Mouse (Mus musculus): ENCODE data around the gene Gm21905. TPM values are rescaled to one million over a fixed set of nuclear protein-coding genes. Genes with fewer than 3 reads are reported as not detected.

Gm21905 gene
- total RNA-seq, 2 experiments from 2014 or later = not detected

- H3K27ac ChIP-seq = no peak overlapping the region
- intact Hi-C loops (cut with DNase I) = loop anchor here (5.0 kb wide), 1 partner anchor 39 kb away; no protein-coding TSS in a partner anchor
- TF ChIP-seq CTCF (IDR thresholded peaks at IDR 0.05) = no peak
These were observed 14.6 kb downstream of the Gm21905 start for GRCm38 (mm10) chr5:67931623-67932022.

GRCm38 (mm10) chr5:67930584-67930983 is 15.6 kb downstream of the Gm21905 start:
- intact Hi-C loops (cut with DNase I) = loop anchor here (5.0 kb wide), 1 partner anchor 38 kb away; no protein-coding TSS in a partner anchor
- H3K4me3 ChIP-seq = no peak overlapping the region
- no peak for DNase-seq (ENCODE audit: extremely low spot score in 1 of 2, low spot score in 2 of 2)
- no peak overlapping the region for H3K27ac ChIP-seq
- no peak for TF ChIP-seq CTCF (IDR thresholded peaks at IDR 0.05)

More at GRCm38 (mm10) chr5:67931623-67932022, 14.6 kb downstream of the Gm21905 start:
- H3K4me3 ChIP-seq = no peak overlapping the region
- DNase-seq (ENCODE audit: extremely low spot score in 1 of 2, low spot score in 2 of 2) = no peak

- no peak for DNase-seq (ENCODE audit: extremely low spot score in 1 of 2, low spot score in 2 of 2)
- intact Hi-C loops (cut with DNase I) = no loop called here
- no peak for TF ChIP-seq CTCF (IDR thresholded peaks at IDR 0.05)
- no peak overlapping the region for H3K4me3 ChIP-seq
- no peak overlapping the region for H3K27ac ChIP-seq
These were observed 41.7 kb downstream of the Gm21905 start for GRCm38 (mm10) chr5:67904555-67904954.

GRCm38 (mm10) chr5:67898921-67899320 is 47.3 kb downstream of the Gm21905 start:
- Histone ChIP-seq H3K27ac (no peak overlapping the region), H3K4me3 (no peak overlapping the region)
- no peak for TF ChIP-seq CTCF (IDR thresholded peaks at IDR 0.05)
- no peak for DNase-seq (ENCODE audit: extremely low spot score in 1 of 2, low spot score in 2 of 2)
- intact Hi-C loops (cut with DNase I) = no loop called here

DNA sequence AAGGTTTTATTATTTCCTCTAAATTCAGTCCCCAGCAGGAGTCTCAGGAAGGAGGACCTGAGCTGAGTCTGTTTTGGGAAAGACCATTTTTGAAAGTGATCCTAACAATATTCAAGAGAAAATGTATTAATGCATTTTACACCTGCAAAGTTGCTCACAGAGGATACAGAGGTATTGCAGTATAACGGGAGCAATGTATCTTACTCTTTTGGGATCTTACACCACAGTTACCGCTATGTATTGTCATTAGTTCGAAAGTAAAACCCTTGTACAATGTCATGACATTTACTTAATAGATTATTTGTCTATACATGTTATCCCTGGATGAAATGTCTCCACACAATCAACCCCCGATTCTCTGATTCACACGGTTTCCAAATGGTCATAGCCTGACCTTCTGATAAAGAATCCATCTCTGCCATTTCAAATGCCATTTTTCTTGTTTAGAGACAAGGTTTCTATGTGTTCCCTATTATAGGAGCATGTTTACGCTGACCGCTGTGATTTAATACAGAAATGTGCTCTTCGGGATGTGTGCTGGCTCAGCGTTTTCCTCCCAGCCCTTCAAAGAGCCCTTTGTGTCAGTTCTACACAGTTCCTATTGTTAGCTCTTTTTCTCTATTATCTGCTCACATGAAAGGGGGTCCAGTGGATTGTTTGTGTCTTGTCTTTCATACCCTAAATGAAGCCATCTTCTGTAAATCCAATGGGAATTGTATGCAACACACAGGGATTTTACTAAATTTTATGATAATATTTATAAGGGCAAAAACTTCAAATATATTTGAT is 61.6 kb downstream of the Gm21905 start:
- intact Hi-C loops (cut with DNase I) = no loop called here
- peak overlapping the region; percentile 19 for H3K27ac ChIP-seq
- H3K4me3 ChIP-seq = no peak overlapping the region
- no peak for TF ChIP-seq CTCF (IDR thresholded peaks at IDR 0.05)
- no peak for DNase-seq (ENCODE audit: extremely low spot score in 1 of 2, low spot score in 2 of 2)

DNA sequence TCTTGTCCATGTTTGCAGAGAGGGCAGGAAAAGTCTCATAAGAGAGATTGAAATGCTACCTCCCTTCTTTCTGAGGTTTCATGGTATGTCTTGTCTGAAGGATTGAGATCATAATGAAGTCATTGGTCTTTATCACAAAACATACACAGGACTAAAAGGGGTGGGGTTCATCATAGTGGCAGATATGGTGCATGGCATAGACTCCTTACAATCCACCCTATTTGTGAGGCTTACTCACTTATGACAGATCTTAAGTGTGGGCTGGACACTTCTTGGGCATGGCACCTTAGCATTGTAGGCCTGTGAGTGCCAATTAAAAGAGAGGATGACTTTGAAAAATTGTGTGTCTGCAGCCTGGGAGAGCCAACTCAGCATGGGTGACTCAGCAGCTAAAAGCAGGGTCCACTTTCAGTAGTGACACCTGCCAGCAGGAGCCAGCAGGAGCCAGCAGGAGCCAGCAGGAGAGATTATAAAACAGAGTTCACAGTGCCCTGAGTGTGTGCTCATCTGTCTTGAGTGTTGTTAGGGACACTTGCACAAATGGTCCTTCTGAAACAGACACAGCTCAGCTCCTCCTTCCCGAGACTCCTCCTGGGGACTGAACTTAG is 62.6 kb downstream of the Gm21905 start:
- Histone ChIP-seq H3K4me3 (no peak overlapping the region), H3K27ac (no peak overlapping the region; the same call in 1 of the 2 replicates)
- DNase-seq (ENCODE audit: extremely low spot score in 1 of 2, low spot score in 2 of 2) = no peak
- TF ChIP-seq CTCF (IDR thresholded peaks at IDR 0.05) = no peak
- intact Hi-C loops (cut with DNase I) = no loop called here

Other genes starting within 250 kb of the Gm21905 start
- gene Atp8a1, start 99.0 kb downstream of the Gm21905 start, total RNA-seq (2021) = 100 to 1,000 TPM; 171 to 190 TPM
- not detected for gene Gm5108, start 4.8 kb downstream of the Gm21905 start, total RNA-seq (2021)
- not detected for gene Grxcr1, start 85.4 kb upstream of the Gm21905 start, total RNA-seq (2021)

Data from left cerebral cortex, adult 2 months (tissue).